Comparison of ENCODE assay signal across 10 mouse cellular contexts in the genomic region with DNA sequence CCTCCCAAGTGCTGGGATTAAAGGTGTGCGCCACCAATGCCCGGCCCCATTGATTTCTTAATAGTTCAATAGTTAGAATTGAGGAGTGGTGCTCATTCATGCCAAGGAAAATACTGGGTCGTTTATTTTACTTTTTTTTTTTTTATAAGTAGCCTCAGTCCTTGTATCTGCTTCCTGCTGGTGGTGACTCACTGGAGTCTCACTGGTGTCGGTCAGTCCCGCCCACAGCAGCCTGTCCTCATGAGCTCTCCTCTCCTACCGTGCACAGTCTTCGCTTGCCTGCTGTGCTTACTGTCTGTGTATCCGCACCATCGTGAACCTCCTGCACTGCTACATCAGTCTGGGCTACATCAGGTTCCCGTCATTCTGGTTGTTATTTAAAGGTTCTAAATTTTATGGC. TPM values are rescaled to one million over a fixed set of nuclear protein-coding genes. Genes with fewer than 3 reads are reported as not detected.
DNase-seq lines count a peak whose midpoint lies in the region; ATAC-seq and TF ChIP-seq lines count a peak whose summit lies in the region.
"Had no signal": no experiment of that assay in that cellular context is flagged by ENCODE, and none has a peak within 500 bp of the region (broad histone marks: within the 10 kb centered on the region; RNA-seq: fewer than 3 reads in every experiment).

No protein-coding gene starts in this region.

- no peak for DNase-seq in frontal cortex, postnatal 14 days (ENCODE audit: low spot score in 2 of 2)
- DNase-seq in cerebellum, adult 8-10 months: peak; percentile 16
- no peak for DNase-seq in midbrain, embryonic 11.5 days (ENCODE audit: low spot score, missing footprints)
- DNase-seq in ovary, postnatal 14 days (ENCODE audit: low spot score): no peak
- DNase-seq: midbrain, embryonic 14.5 days had no signal

- no peak overlapping the region for H3ac ChIP-seq in myocyte (ENCODE audit: control insufficient read depth, insufficient read length)

- 81% methylated on average over 10 of the region's 10 CpGs for WGBS in midbrain, embryonic 11.5 days

- H3K27me3 ChIP-seq in megakaryocyte, embryonic 14.5 days (replicated peaks): no peaks in the 10 kb centered on the region
- H3K27me3 ChIP-seq in myocyte (ENCODE audit: control insufficient read depth, insufficient read depth, insufficient read length): no peaks in the 10 kb centered on the region
- no peaks in the 10 kb centered on the region for H3K27me3 ChIP-seq in midbrain, embryonic 11.5 days (ENCODE audit: control insufficient read depth, insufficient read depth, low read length)
- H3K27me3 ChIP-seq: limb, embryonic 12.5 days had no signal

- peak; percentile 36 for TF ChIP-seq POLR2A in myocyte (IDR thresholded peaks at IDR 0.05; ENCODE audit: insufficient read length, low read depth)

- ATAC-seq in frontal cortex, adult (ENCODE audit: low TSS enrichment): peak; percentile 83
- ATAC-seq in megakaryocyte, adult 5-6 weeks (ENCODE audit: poor library complexity, severe bottlenecking): no peak
- no peak for ATAC-seq in midbrain, embryonic 11.5 days (ENCODE audit: low FRiP score)

- peaks cover 74% of the 10 kb centered on the region for H3K4me1 ChIP-seq in megakaryocyte, embryonic 14.5 days
- H3K4me1 ChIP-seq in midbrain, embryonic 11.5 days (ENCODE audit: control insufficient read depth, insufficient read depth, low read length): peaks cover 3% of the 10 kb centered on the region; the same call in 1 of the 2 replicates
- H3K4me1 ChIP-seq: limb, embryonic 12.5 days had no signal

- H3K4me3 ChIP-seq in megakaryocyte, embryonic 14.5 days (replicated peaks): peak overlapping the region; percentile 88
- no peak overlapping the region for H3K4me3 ChIP-seq in myocyte
- H3K4me3 ChIP-seq in midbrain, embryonic 11.5 days (ENCODE audit: low read depth, low read length): no peak overlapping the region
- H3K4me3 ChIP-seq: limb, embryonic 12.5 days had no signal

- peaks cover 92% of the 10 kb centered on the region for H3K36me3 ChIP-seq in megakaryocyte, embryonic 14.5 days (replicated peaks; ENCODE audit: low read length)
- peaks cover 25% of the 10 kb centered on the region for H3K36me3 ChIP-seq in myocyte (ENCODE audit: control insufficient read depth, insufficient read depth)
- peaks cover 15% of the 10 kb centered on the region for H3K36me3 ChIP-seq in midbrain, embryonic 11.5 days (ENCODE audit: control insufficient read depth, insufficient read depth, low read length)

- no peak overlapping the region for H3K9ac ChIP-seq in midbrain, embryonic 11.5 days (ENCODE audit: low read length)
- H3K9ac ChIP-seq: limb, embryonic 12.5 days had no signal

- H3K4me2 ChIP-seq in myocyte (ENCODE audit: low read depth): peak overlapping the region; percentile 68
- no peak overlapping the region for H3K4me2 ChIP-seq in midbrain, embryonic 11.5 days
- H3K4me2 ChIP-seq: limb, embryonic 12.5 days had no signal

- H3K79me2 ChIP-seq in myocyte (ENCODE audit: control insufficient read depth, insufficient read depth): peaks cover 8% of the 10 kb centered on the region

- H3K9me3 ChIP-seq in megakaryocyte, embryonic 14.5 days: no peaks in the 10 kb centered on the region
- no peaks in the 10 kb centered on the region for H3K9me3 ChIP-seq in midbrain, embryonic 11.5 days (ENCODE audit: control insufficient read depth, low read length)
- H3K9me3 ChIP-seq: limb, embryonic 12.5 days had no signal

- H3K27ac ChIP-seq in midbrain, embryonic 11.5 days (ENCODE audit: low read depth, low read length): no peak overlapping the region
- H3K27ac ChIP-seq: limb, embryonic 12.5 days had no signal

TF ChIP-seq in myocyte, 11 proteins besides CTCF, POLR2A, EP300 and RAD21:
- TF ChIP-seq REST (IDR thresholded peaks at IDR 0.05; ENCODE audit: insufficient read depth, insufficient read length) (no peak), SRF (IDR thresholded peaks at IDR 0.05; ENCODE audit: control insufficient read depth, insufficient read length, low read depth) (no peak), MYOG (IDR thresholded peaks at IDR 0.05; ENCODE audit: control insufficient read depth in 1 of 3, insufficient read depth in 1 of 3, insufficient read length in 2 of 3, low read depth in 2 of 3) (no peak), CEBPB (IDR thresholded peaks at IDR 0.05; ENCODE audit: insufficient read depth, poor library complexity, severe bottlenecking) (no peak), POLR2AphosphoS2 (IDR thresholded peaks at IDR 0.05; ENCODE audit: insufficient read length, low read depth) (no peak), TCF12 (IDR thresholded peaks at IDR 0.05; ENCODE audit: insufficient read depth, poor library complexity, severe bottlenecking) (no peak), TCF3 (IDR thresholded peaks at IDR 0.05; ENCODE audit: insufficient read length, low read depth) (no peak), MYOD1 (IDR thresholded peaks at IDR 0.05; ENCODE audit: control insufficient read depth in 1 of 3, insufficient read length in 2 of 3, low read depth in 2 of 3) (no peak), MAX (IDR thresholded peaks at IDR 0.05; ENCODE audit: low read depth) (no peak)

RNA-seq across cellular contexts. Expression of a gene that starts 46.5 kb away (rescaled TPM):
- polyA plus RNA-seq in megakaryocyte, embryonic 14.5 days (2012; ENCODE audit: insufficient read depth, low replicate concordance): 11.9 and 15.7 TPM in 2 replicates
- 75.5 and 85.5 TPM in 2 replicates for total RNA-seq in megakaryocyte, adult 5-6 weeks (2015)
- 88.0 and 90.9 TPM in 2 replicates for total RNA-seq in megakaryocyte, adult 5-6 weeks (2017)
- 20.3 TPM for polyA plus RNA-seq in myocyte (2012; fragmentation: generic; extraction: Trizol)
- 36.9 and 37.7 TPM in 2 replicates for polyA plus RNA-seq in midbrain, embryonic 11.5 days (2014; fragmentation: Nextera tagmentation; extraction: Ambion mirVana)
